Mouse (Mus musculus) spleen, adult 2 months (tissue): ENCODE results near the gene Txn2. TPM values are rescaled to one million over a fixed set of nuclear protein-coding genes. Genes with fewer than 3 reads are reported as not detected.
A peak's percentile ranks its signal among the peaks of the same experiment; 100 is the strongest.

Experiments used
- DNase-seq, 2 experiments: peaks; one replicate each; pipeline versions ENCODE4 v3.0.0 to v3.0.0-alpha.2; 2012 to 2021; ENCODE audit warnings: low spot score in 2 of 2, low read depth in 1 of 2
- H3K27ac ChIP-seq: fragments of 200-500 bp; 2 replicates; pipeline ENCODE4 v1.5.1; 2012; ENCODE audit warnings: low read length, inconsistent platforms; ENCODE audit not compliant: insufficient read depth
- H3K27me3 ChIP-seq: fragments of 200-500 bp; 2 replicates; pipeline ENCODE4 v1.6.1; 2012; ENCODE audit warnings: mild to moderate bottlenecking, moderate library complexity, low read length, inconsistent platforms; ENCODE audit not compliant: control insufficient read depth, insufficient read depth
- H3K36me3 ChIP-seq: fragments of 200-500 bp; 2 replicates; pipeline ENCODE4 v1.6.1; 2012; ENCODE audit warnings: mild to moderate bottlenecking, low read length, inconsistent platforms; ENCODE audit not compliant: control insufficient read depth, insufficient read depth
- H3K4me1 ChIP-seq: fragments of 200-500 bp; 2 replicates; pipeline ENCODE4 v1.6.1; 2011; ENCODE audit warnings: inconsistent platforms; ENCODE audit not compliant: control insufficient read depth, insufficient read depth, insufficient read length
- H3K4me3 ChIP-seq: fragments of 200-500 bp; 2 replicates; pipeline ENCODE4 v1.5.1; 2011; ENCODE audit warnings: mild to moderate bottlenecking, inconsistent platforms; ENCODE audit not compliant: insufficient read depth, insufficient read length; ENCODE audit errors: extremely low read depth
- CTCF ChIP-seq: fragments of 200-500 bp; IDR thresholded peaks from 2 replicates; pipeline ENCODE4 v1.5.1; 2011; ENCODE audit warnings: mild to moderate bottlenecking, inconsistent platforms; ENCODE audit not compliant: insufficient read depth, insufficient read length, insufficient replicate concordance; ENCODE audit errors: extremely low read depth
- POLR2A ChIP-seq: fragments of 200-500 bp; IDR thresholded peaks from 2 replicates; pipeline ENCODE4 v1.6.1; 2011; ENCODE audit warnings: low read depth, low read length, inconsistent platforms
- WGBS: fragments of 180-500 bp; shearing (Covaris S2); methylation state at CpG from one replicate; pipeline ENCODE4 v1.1.7; 2018; 5-methylcytosine and 5-hydroxymethylcytosine counted together
- polyA plus RNA-seq: library from polyadenylated mRNA; depleted of rRNA; stranded (reverse); fragments of >200 nt; gene quantifications from 2 replicates; pipeline ENCODE4 v1.2.3, GENCODE M21; 2012; rRNA removed

Gene Txn2
- polyA plus RNA-seq, result 115 and 139 TPM in 2 replicates

GRCm38 (mm10) chr15:77928673-77929331 lies at the start of gene Txn2:
Gene Txn2, minus strand, starts transcription at chr15:77929006.
- Histone ChIP-seq H3K27me3 (no peaks in the 10 kb centered on the region), H3K36me3 (peaks cover 8% of the 10 kb centered on the region), H3K4me3 (peak within 1 kb of the TSS; percentile 82), H3K4me1 (peaks cover 5% of the 10 kb centered on the region; the same call in 1 of the 2 replicates), H3K27ac (peak within 1 kb of the TSS; percentile 83)
- under 1% methylated on average over 34 of the region's 34 CpGs for WGBS
- no peak for TF ChIP-seq CTCF
- peak; percentile 78 for TF ChIP-seq POLR2A
- DNase-seq, result peak; percentile 92 to 95

GRCm38 (mm10) chr15:77977663-77978062 lies 48.9 kb upstream of the Txn2 start:
- no peak for DNase-seq
- WGBS, result 60% methylated on average over 3 of the region's 3 CpGs
- Histone ChIP-seq H3K4me1 (no peaks in the 10 kb centered on the region), H3K4me3 (no peak overlapping the region), H3K36me3 (no peaks in the 10 kb centered on the region), H3K27ac (no peak overlapping the region), H3K27me3 (no peaks in the 10 kb centered on the region)
- TF ChIP-seq POLR2A (no peak), CTCF (no peak)

DNA sequence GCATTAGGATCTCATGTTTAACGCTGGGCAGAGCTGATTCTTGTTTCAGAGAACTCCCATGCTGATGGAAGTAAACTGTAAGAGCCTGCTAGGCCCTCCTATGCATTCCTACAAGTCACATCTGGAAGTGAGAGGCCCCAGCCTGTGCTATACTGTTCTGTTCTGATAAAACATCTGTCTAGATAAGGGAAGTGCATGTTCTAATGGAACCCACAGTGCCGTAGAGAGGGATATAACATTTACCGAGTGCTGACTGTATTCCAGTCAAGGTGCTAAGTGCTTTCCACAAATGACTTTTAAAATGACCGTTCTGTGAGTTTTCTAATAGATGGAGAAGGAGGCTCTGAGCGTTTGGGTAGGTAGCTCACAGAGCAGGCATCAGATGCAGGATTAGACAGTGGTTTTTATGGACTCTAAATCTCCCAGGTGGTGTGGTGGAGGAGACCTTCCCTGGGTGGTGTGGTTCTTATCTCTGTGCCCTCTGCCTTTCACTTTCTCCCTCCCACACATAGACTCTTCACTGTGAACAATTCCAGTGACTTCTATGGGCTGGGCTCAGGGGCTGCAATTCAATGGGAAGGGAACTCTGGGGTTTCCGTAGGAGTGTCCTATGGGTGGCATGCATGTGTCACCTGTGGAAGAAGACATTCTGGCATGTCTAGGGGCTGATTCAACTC lies 45.5 kb upstream of the Txn2 start:
- H3K4me1 ChIP-seq, result no peaks in the 10 kb centered on the region; the same call in 1 of the 2 replicates
- H3K4me3 ChIP-seq, result no peak overlapping the region
- H3K27ac ChIP-seq, result no peak overlapping the region
- TF ChIP-seq POLR2A (no peak), CTCF (no peak)
- 61% methylated on average over 6 of the region's 6 CpGs for WGBS
- no peaks in the 10 kb centered on the region for H3K27me3 ChIP-seq
- H3K36me3 ChIP-seq, result no peaks in the 10 kb centered on the region
- DNase-seq, result no peak

- under 1% methylated on average over 72 of the region's 72 CpGs for WGBS
- H3K4me1 ChIP-seq, result no peaks in the 10 kb centered on the region; the same call in 1 of the 2 replicates
- DNase-seq, result peak; percentile 93
- H3K36me3 ChIP-seq, result peaks cover 23% of the 10 kb centered on the region
- no peaks in the 10 kb centered on the region for H3K27me3 ChIP-seq
- peak within 1 kb of the TSS; percentile 99 for H3K27ac ChIP-seq
- peak within 1 kb of the TSS; percentile 95 for H3K4me3 ChIP-seq
- peak; percentile 84 for TF ChIP-seq POLR2A
- no peak for TF ChIP-seq CTCF
Measured at GRCm38 (mm10) chr15:77970470-77971292, 41.9 kb upstream of the Txn2 start, which contains the start of gene Eif3d. Gene Eif3d, minus strand, starts transcription at chr15:77970813.

GRCm38 (mm10) chr15:77969940-77970469 lies 41.2 kb upstream of the Txn2 start:
- no peak for TF ChIP-seq CTCF
- TF ChIP-seq POLR2A, result no peak
- H3K4me3 ChIP-seq, result peak overlapping the region; percentile 95
- WGBS, result 1% methylated on average over 15 of the region's 15 CpGs
- no peak for DNase-seq
- no peaks in the 10 kb centered on the region; the same call in 1 of the 2 replicates for H3K4me1 ChIP-seq
- peaks cover 27% of the 10 kb centered on the region for H3K36me3 ChIP-seq
- H3K27ac ChIP-seq, result peak overlapping the region; percentile 71
- H3K27me3 ChIP-seq, result no peaks in the 10 kb centered on the region

DNA sequence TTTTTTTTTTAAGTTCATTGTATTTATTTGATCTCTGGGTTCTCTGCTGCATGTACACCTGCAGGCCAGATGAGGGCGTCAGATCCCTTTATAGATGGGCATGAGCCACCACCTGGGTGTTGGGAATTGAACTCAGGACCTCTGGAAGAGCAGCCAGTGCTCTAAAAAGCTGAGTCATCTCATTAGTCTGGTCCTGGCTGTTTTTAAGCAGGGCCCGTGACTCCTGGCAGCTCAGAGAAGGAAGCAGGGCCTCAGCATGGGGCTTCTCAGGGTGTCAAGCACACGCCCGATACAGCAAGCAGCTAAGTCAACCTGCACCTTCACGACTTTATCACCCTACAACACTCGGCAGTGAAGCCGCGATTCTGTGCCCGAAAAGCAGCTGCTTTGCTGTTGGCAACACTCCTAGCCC lies 36.3 kb upstream of the Txn2 start:
- Histone ChIP-seq H3K4me3 (no peak overlapping the region), H3K27me3 (no peaks in the 10 kb centered on the region), H3K27ac (no peak overlapping the region), H3K36me3 (peaks cover 73% of the 10 kb centered on the region), H3K4me1 (no peaks in the 10 kb centered on the region; the same call in 1 of the 2 replicates)
- TF ChIP-seq POLR2A (no peak), CTCF (no peak)
- DNase-seq, result no peak
- 75% methylated on average over 9 of the region's 9 CpGs for WGBS
